Mouse (Mus musculus) forebrain, embryonic 13.5 days (tissue): ENCODE measurements around the gene Ssh2. TPM values are rescaled to one million over a fixed set of nuclear protein-coding genes. Genes with fewer than 3 reads are reported as not detected.

Experiments used
- ATAC-seq: fragments of 200-750 bp; cut with Nextera tagmentation; 2 replicates; pipeline ENCODE4 v1.8.0; 2017
- H3K27ac ChIP-seq: fragments of 300-500 bp; sonication (generic); 2 replicates; pipeline ENCODE4 v1.5.1; 2015; ENCODE audit warnings: inconsistent platforms, mild to moderate bottlenecking, moderate library complexity
- H3K27me3 ChIP-seq: fragments of 300-500 bp; sonication (generic); 2 replicates; pipeline ENCODE4 v1.6.1; 2015; ENCODE audit warnings: mild to moderate bottlenecking, inconsistent platforms
- H3K36me3 ChIP-seq: fragments of 300-500 bp; sonication (generic); 2 replicates; pipeline ENCODE4 v1.6.1; 2015; ENCODE audit warnings: mild to moderate bottlenecking, inconsistent platforms; ENCODE audit not compliant: poor library complexity, severe bottlenecking
- H3K4me1 ChIP-seq: fragments of 300-500 bp; sonication (generic); 2 replicates; pipeline ENCODE4 v1.6.1; 2015; ENCODE audit warnings: inconsistent platforms
- H3K4me2 ChIP-seq: fragments of 300-500 bp; sonication (generic); 2 replicates; pipeline ENCODE4 v1.6.1; 2015; ENCODE audit warnings: inconsistent platforms, mild to moderate bottlenecking, moderate library complexity
- H3K4me3 ChIP-seq: fragments of 300-500 bp; sonication (generic); 2 replicates; pipeline ENCODE4 v1.5.1; 2015; ENCODE audit warnings: mild to moderate bottlenecking, inconsistent platforms
- H3K9ac ChIP-seq: fragments of 300-500 bp; sonication (generic); 2 replicates; pipeline ENCODE4 v1.6.1; 2015; ENCODE audit warnings: mild to moderate bottlenecking, inconsistent platforms
- H3K9me3 ChIP-seq: fragments of 300-500 bp; sonication (generic); replicated peaks from 2 replicates; pipeline ENCODE4 v1.6.1; 2016; ENCODE audit warnings: inconsistent platforms
- WGBS: fragments of 180-500 bp; shearing (Covaris S2); methylation state at CpG from one replicate; pipeline ENCODE4 v1.1.7; 2015; 5-methylcytosine and 5-hydroxymethylcytosine counted together
- polyA plus RNA-seq: library from polyadenylated mRNA; unstranded; fragments of >200 nt; fragmentation: Nextera tagmentation; extraction: Ambion mirVana; gene quantifications from 2 replicates; pipeline ENCODE4 v1.2.1, GENCODE M21; 2015

Gene Ssh2
- polyA plus RNA-seq, 1 experiment from 2014 or later = 13.9 TPM

- H3K36me3 ChIP-seq = peaks cover 75% of the 10 kb centered on the region
- no peak overlapping the region for H3K9ac ChIP-seq
- H3K4me3 ChIP-seq = no peak overlapping the region
- H3K4me1 ChIP-seq = peaks cover 31% of the 10 kb centered on the region
- no peaks in the 10 kb centered on the region for H3K9me3 ChIP-seq
- peak; percentile 41; the same call in 1 of the 2 replicates for ATAC-seq
- H3K4me2 ChIP-seq = no peak overlapping the region
- 25% methylated on average over 5 of the region's 5 CpGs for WGBS
- 0 out of 2 replicates have a peak overlapping the region, but pooled peaks have one; percentile 14 for H3K27ac ChIP-seq
- no peaks in the 10 kb centered on the region for H3K27me3 ChIP-seq
These were observed 285.3 kb downstream of the Ssh2 start for GRCm38 (mm10) chr11:77501392-77501791.

GRCm38 (mm10) chr11:77501971-77502370 lies 285.9 kb downstream of the Ssh2 start:
- Histone ChIP-seq H3K27ac (no peak overlapping the region), H3K4me3 (no peak overlapping the region), H3K4me1 (peaks cover 29% of the 10 kb centered on the region), H3K9me3 (no peaks in the 10 kb centered on the region), H3K27me3 (no peaks in the 10 kb centered on the region), H3K4me2 (no peak overlapping the region), H3K9ac (no peak overlapping the region), H3K36me3 (peaks cover 81% of the 10 kb centered on the region)
- no peak for ATAC-seq
- WGBS = 95% methylated on average over 4 of the region's 4 CpGs

- Histone ChIP-seq H3K4me1 (peaks cover 24% of the 10 kb centered on the region), H3K4me2 (no peak overlapping the region), H3K27me3 (no peaks in the 10 kb centered on the region), H3K27ac (no peak overlapping the region), H3K4me3 (no peak overlapping the region), H3K9me3 (no peaks in the 10 kb centered on the region), H3K9ac (no peak overlapping the region), H3K36me3 (peaks cover 86% of the 10 kb centered on the region)
- no peak for ATAC-seq
- 89% methylated on average over 6 of the region's 6 CpGs for WGBS
These were observed 286.4 kb downstream of the Ssh2 start for GRCm38 (mm10) chr11:77502481-77502880.

GRCm38 (mm10) chr11:77503511-77503910 lies 287.4 kb downstream of the Ssh2 start:
- Histone ChIP-seq H3K4me3 (no peak overlapping the region), H3K9ac (no peak overlapping the region), H3K9me3 (no peaks in the 10 kb centered on the region), H3K27me3 (no peaks in the 10 kb centered on the region), H3K4me2 (no peak overlapping the region), H3K27ac (no peak overlapping the region), H3K4me1 (peaks cover 18% of the 10 kb centered on the region), H3K36me3 (peaks cover 90% of the 10 kb centered on the region)
- WGBS = 69% methylated on average over 3 of the region's 3 CpGs
- ATAC-seq = no peak

- no peaks in the 10 kb centered on the region for H3K27me3 ChIP-seq
- H3K9ac ChIP-seq = no peak overlapping the region
- no peak for ATAC-seq
- H3K36me3 ChIP-seq = peaks cover 86% of the 10 kb centered on the region
- no peaks in the 10 kb centered on the region for H3K9me3 ChIP-seq
- H3K27ac ChIP-seq = no peak overlapping the region
- peaks cover 19% of the 10 kb centered on the region for H3K4me1 ChIP-seq
- H3K4me2 ChIP-seq = no peak overlapping the region
- WGBS = 97% methylated on average over 19 of the region's 19 CpGs
- no peak overlapping the region for H3K4me3 ChIP-seq
These were observed 288.3 kb downstream of the Ssh2 start for GRCm38 (mm10) chr11:77504377-77504776.

- no peaks in the 10 kb centered on the region for H3K9me3 ChIP-seq
- peaks cover 75% of the 10 kb centered on the region for H3K36me3 ChIP-seq
- H3K27ac ChIP-seq = no peak overlapping the region
- no peak overlapping the region for H3K4me2 ChIP-seq
- H3K27me3 ChIP-seq = no peaks in the 10 kb centered on the region
- H3K4me3 ChIP-seq = no peak overlapping the region
- peaks cover 16% of the 10 kb centered on the region for H3K4me1 ChIP-seq
- 91% methylated on average over 22 of the region's 22 CpGs for WGBS
- ATAC-seq = no peak
- no peak overlapping the region for H3K9ac ChIP-seq
These were observed 289.3 kb downstream of the Ssh2 start for GRCm38 (mm10) chr11:77505291-77505980.

- H3K27ac ChIP-seq = no peak overlapping the region
- peaks cover 67% of the 10 kb centered on the region for H3K36me3 ChIP-seq
- no peak overlapping the region for H3K4me3 ChIP-seq
- H3K27me3 ChIP-seq = no peaks in the 10 kb centered on the region
- H3K9ac ChIP-seq = no peak overlapping the region
- H3K4me2 ChIP-seq = no peak overlapping the region
- ATAC-seq = no peak
- no peaks in the 10 kb centered on the region for H3K9me3 ChIP-seq
- H3K4me1 ChIP-seq = peaks cover 7% of the 10 kb centered on the region
- 87% methylated on average over 13 of the region's 14 CpGs for WGBS
These were observed 290.2 kb downstream of the Ssh2 start for GRCm38 (mm10) chr11:77506273-77506672.

DNA sequence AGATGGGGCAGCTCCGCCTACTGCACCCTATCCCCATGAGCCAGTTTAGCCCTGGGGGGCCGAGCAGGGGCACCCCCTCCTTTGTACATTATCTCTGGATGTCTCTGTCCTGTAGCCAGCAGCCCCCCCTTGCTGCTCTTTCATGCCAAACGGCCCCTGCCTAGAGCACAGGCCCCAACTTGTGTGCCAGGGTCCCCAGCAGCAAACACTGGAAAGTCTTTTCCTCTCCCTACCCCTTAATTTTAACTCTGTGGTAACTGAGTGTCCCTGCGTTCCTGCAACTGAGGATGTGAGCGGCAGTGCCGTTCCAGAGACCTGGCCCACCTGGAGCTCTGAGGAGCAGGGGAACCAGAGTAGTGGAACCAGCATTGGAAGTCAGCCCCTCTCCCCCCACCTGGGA lies 290.9 kb downstream of the Ssh2 start:
- Histone ChIP-seq H3K9me3 (no peaks in the 10 kb centered on the region), H3K4me3 (no peak overlapping the region), H3K36me3 (peaks cover 65% of the 10 kb centered on the region), H3K9ac (no peak overlapping the region), H3K4me1 (peaks cover 9% of the 10 kb centered on the region), H3K4me2 (no peak overlapping the region), H3K27ac (no peak overlapping the region), H3K27me3 (no peaks in the 10 kb centered on the region)
- WGBS = 84% methylated on average over 6 of the region's 6 CpGs
- ATAC-seq = no peak

DNA sequence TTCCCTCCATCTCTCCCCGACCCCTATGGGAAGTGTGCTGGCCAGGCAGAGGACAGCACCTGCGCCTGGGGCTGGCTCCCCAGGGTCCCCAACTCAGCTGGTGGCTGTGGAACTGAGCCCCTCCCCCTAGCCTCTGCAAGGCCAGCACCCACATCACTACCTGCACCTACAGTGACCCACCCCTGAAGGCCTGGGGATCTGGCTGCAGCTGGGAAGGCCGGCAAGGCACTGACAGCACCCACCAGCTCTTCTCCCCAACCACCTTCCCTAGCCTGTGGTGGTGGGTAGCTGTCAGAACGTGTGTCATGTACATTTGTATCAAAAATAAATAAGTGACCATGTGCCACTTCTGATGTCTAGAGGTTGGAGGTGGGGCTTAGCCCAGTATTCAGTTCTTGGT lies 291.3 kb downstream of the Ssh2 start:
- H3K9ac ChIP-seq = no peak overlapping the region
- peak; percentile 12 for ATAC-seq
- WGBS = 76% methylated on average over 4 of the region's 4 CpGs

DNA sequence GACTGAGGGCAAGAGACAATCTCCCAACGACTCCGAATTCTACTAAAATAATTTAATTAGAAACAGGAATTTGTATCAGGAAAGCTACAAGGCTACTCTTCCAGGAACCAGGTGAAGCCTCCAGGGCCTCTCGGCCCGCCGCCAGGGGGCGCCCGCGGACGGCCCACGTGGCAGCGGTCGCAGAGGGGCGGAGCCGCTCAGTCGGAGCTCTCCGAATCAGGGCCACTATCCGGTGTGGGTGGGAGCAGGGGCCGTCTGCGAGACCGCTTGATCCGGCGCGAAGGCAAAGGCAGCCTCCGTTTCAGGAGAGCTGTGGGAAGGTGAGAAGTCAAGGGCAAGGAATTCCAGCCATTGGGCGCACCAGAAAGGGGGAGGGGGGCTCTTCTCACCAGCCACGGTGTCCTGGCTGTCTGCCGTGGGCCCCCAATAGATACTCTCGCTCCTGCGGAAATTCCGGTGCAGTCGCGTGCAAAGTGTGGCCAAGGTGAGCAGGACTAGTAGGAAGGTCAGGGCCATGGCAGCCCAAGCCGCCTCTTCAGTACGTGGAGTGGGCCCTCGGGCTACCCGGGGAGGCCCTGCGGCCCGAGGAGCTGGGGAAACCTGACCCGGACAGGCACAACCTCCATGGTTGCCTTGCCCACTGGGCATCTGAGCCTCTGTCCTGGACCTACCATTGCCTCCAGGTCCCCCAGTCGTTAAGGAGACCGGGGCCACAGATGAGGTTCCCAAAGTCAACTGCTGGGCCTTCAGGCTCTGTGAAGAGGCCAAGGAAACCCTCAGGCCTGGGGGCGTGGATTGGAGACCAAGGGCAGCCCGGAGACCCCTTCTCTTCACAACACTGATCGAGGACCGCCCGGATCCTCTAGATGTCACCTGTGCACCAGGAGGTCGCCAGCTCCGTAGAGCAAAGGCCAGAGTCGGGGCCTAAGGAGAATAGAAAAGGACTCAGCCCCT lies 292.3 kb downstream of the Ssh2 start:
- 20% methylated on average over 49 of the region's 49 CpGs for WGBS
- Histone ChIP-seq H3K4me3 (peak overlapping the region; percentile 34), H3K4me2 (peak overlapping the region; percentile 67), H3K27me3 (no peaks in the 10 kb centered on the region), H3K9ac (peak overlapping the region; percentile 61), H3K36me3 (peaks cover 51% of the 10 kb centered on the region), H3K9me3 (no peaks in the 10 kb centered on the region), H3K4me1 (peaks cover 17% of the 10 kb centered on the region), H3K27ac (no peak overlapping the region)
- ATAC-seq = peak; percentile 70

More for the DNA sequence above, 291.3 kb downstream of the Ssh2 start:
- H3K27me3 ChIP-seq = no peaks in the 10 kb centered on the region
- H3K4me2 ChIP-seq = no peak overlapping the region
- H3K9me3 ChIP-seq = no peaks in the 10 kb centered on the region
- H3K27ac ChIP-seq = peak overlapping the region; percentile 14; the same call in 1 of the 2 replicates
- peaks cover 13% of the 10 kb centered on the region for H3K4me1 ChIP-seq
- H3K36me3 ChIP-seq = peaks cover 60% of the 10 kb centered on the region
- no peak overlapping the region for H3K4me3 ChIP-seq
